Mouse (Mus musculus) erythroblast, embryonic 14.5 days (primary cell): Measurements from ENCODE around the gene Btnl10. TPM values are rescaled to one million over a fixed set of nuclear protein-coding genes. Genes with fewer than 3 reads are reported as not detected.

ENCODE experiments used
- H3K27me3 ChIP-seq: 2 replicates; pipeline ENCODE4 v1.6.1; 2012; ENCODE audit warnings: inconsistent platforms; ENCODE audit not compliant: control insufficient read depth
- H3K36me3 ChIP-seq: 2 replicates; pipeline ENCODE4 v1.6.1; 2012; ENCODE audit warnings: mild to moderate bottlenecking, inconsistent platforms; ENCODE audit not compliant: control insufficient read depth
- H3K4me1 ChIP-seq: 2 replicates; pipeline ENCODE4 v1.6.1; 2012; ENCODE audit warnings: inconsistent platforms; ENCODE audit not compliant: control insufficient read depth
- H3K4me3 ChIP-seq: replicated peaks from 2 replicates; pipeline ENCODE3; 2012; ENCODE audit warnings: moderate library complexity, mild to moderate bottlenecking, inconsistent platforms
- H3K9me3 ChIP-seq: 2 replicates; pipeline ENCODE4 v1.6.1; 2012; ENCODE audit warnings: low read length, inconsistent platforms, mixed read lengths; ENCODE audit not compliant: control insufficient read depth
- GATA1 ChIP-seq: IDR thresholded peaks from 2 replicates; pipeline ENCODE4 v1.6.1; 2012; ENCODE audit warnings: low read length, inconsistent platforms, mixed read lengths
- TAL1 ChIP-seq: IDR thresholded peaks from 3 replicates; pipeline ENCODE4 v1.6.1; 2012; ENCODE audit warnings: low read length, inconsistent platforms, mixed read lengths
- polyA plus RNA-seq: library from polyadenylated mRNA; stranded (reverse); fragments of >175 nt; gene quantifications from 2 replicates; pipeline ENCODE4 v1.2.3, GENCODE M21; 2012

Gene Btnl10
- 3.0 and 3.5 TPM in 2 replicates for polyA plus RNA-seq

DNA sequence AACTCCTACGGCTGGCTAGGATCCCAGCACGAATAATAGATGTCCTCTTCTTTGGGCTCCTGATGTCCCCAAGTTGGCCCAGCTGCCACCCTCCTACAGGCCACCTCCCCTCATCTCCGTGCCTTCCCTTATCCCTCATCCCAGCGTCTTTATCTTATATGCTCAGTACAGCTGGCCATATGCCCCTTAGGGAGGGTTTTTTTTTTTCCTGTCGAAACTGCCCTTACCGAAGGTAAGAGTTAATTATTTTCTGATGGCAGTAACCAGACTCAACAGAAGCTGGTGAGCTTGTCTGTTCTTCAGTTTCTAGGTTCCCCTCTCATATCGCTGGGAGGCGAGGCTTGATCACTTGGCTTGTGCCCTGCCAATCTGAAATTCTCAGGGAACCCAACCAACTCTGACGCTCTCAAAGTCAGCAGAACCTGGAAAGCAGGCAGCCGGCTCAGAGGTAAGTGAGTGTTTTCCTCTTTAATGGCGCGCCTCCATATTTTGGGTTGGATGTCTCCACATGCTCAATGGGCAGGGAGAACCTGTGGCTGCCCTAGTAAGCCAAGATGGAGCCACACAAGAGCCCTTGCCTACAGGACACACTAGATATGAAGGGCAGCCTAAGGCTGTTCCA, at the start of gene Btnl10:
TSS of gene Btnl10 (plus strand) at position 164 of the 622 bp plus-strand sequence.
- Histone ChIP-seq H3K36me3 (peaks cover 47% of the 10 kb centered on the region), H3K27me3 (0 out of 2 replicates have a peak, but pooled peaks cover 2% of the 10 kb centered on the region), H3K4me3 (peak within 1 kb of the TSS; percentile 81), H3K9me3 (no peaks in the 10 kb centered on the region), H3K4me1 (peaks cover 89% of the 10 kb centered on the region)
- TF ChIP-seq GATA1 (peak; percentile 70), TAL1 (peak; percentile 75)

DNA sequence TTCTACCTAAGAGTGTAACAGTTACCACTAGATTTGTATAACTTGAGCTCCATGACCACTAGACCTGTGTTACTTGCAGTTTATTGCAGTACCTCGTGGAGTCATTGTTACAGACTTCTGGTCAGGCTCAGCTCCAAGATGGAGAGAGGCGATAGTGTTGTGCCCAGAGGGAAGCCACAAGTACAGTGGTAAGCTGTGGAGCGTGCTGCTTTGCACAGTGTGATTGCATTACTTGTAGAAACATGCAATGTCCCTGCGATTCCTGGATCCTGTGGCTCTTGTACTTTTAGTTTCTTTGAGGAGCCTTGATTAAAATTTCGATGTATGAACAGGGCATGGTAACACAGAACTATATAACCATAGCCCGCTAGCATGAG, 49.8 kb upstream of the Btnl10 start:
- peak overlapping the region; percentile 92 for H3K4me3 ChIP-seq
- no peak for TF ChIP-seq TAL1
- no peak for TF ChIP-seq GATA1
- H3K27me3 ChIP-seq: no peaks in the 10 kb centered on the region
- H3K4me1 ChIP-seq: peaks cover 27% of the 10 kb centered on the region
- H3K36me3 ChIP-seq: peaks cover 29% of the 10 kb centered on the region
- no peaks in the 10 kb centered on the region for H3K9me3 ChIP-seq

DNA sequence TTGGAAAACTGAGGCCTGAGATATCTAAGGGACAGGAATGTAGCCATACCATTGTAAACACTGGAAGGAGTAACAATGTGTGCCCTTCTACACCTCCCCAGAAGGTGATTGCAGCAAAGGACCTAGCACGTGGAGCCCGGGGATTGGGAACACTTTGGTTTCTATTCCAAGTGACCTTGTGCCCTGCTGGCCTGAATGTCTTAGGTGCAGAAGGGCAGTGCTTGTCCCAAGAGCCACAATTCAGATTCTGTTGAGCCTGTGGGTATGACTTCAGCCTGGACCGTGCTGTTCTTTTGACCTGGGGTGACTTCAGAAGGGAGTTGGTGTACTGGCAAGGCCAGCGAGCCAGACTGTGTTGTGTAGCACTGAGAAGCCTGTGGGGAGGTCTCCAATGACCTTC, 46.7 kb upstream of the Btnl10 start:
- Histone ChIP-seq H3K4me1 (peaks cover 27% of the 10 kb centered on the region), H3K9me3 (no peaks in the 10 kb centered on the region), H3K4me3 (no peak overlapping the region), H3K36me3 (peaks cover 35% of the 10 kb centered on the region), H3K27me3 (no peaks in the 10 kb centered on the region)
- TF ChIP-seq TAL1: no peak
- TF ChIP-seq GATA1: no peak

DNA sequence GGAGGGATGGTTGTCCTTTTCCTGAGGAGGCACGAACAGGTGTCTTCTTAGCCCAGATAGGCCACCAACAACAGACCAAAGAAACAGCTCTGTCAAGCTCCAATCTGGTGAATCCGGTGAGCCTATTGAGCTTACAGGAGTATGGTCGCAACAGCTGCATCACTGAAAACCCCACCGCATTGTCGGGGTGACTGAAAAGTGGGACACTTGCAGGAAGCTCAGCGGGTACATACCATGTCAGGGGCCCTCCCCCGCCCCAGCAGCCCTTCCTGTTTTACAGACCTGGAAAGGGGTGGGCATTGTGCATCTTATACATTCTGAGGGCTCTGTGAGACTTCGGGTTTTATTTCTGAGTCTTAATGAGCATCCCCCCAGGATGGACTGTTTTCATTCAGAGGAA, 34.0 kb upstream of the Btnl10 start:
- peaks cover 54% of the 10 kb centered on the region for H3K36me3 ChIP-seq
- H3K27me3 ChIP-seq: no peaks in the 10 kb centered on the region
- TF ChIP-seq GATA1 (no peak), TAL1 (no peak)
- no peaks in the 10 kb centered on the region for H3K9me3 ChIP-seq
- no peak overlapping the region for H3K4me3 ChIP-seq
- H3K4me1 ChIP-seq: no peaks in the 10 kb centered on the region

DNA sequence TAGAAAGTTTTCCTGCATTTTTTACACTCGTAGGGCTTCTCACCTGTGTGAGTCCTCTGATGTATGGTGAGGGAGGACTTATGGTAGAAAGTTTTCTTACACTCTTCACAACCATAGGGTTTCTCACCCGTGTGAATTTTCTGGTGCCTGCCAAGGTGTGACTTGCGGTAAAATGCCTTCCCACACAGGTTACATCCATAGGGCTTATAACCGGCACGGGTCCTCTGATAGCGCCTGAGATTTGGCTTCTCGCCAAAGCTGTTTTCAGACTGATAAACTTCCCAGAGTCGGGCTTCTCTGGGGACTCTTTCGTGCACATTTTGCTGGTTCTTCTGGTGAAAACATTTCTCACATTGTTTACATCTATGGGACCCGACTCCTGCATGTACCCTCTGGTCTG, 27.2 kb upstream of the Btnl10 start:
- Histone ChIP-seq H3K36me3 (peaks cover 84% of the 10 kb centered on the region), H3K27me3 (no peaks in the 10 kb centered on the region), H3K4me1 (no peaks in the 10 kb centered on the region)

DNA sequence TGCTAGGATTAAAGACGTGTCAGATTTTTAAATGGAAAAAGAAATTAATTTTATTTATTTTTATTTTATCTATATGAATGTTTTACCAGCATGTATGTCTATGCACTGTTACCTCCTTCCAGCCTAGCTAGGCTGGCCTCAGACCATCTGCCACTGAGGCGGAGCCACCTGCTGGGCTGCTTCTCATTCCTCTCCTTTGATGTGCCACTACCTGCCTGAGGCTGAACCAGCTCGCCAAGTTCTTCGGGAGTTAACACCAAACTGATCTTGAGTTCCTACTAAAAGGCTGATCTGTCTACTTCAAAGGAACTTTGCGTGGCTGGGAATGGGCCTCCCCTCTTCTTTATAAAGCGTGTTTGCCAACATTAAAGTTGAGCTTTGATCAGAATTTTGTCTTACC, 23.3 kb upstream of the Btnl10 start:
- peaks cover 9% of the 10 kb centered on the region for H3K4me1 ChIP-seq
- H3K4me3 ChIP-seq: no peak overlapping the region
- H3K9me3 ChIP-seq: peaks cover 14% of the 10 kb centered on the region
- H3K27me3 ChIP-seq: no peaks in the 10 kb centered on the region
- TF ChIP-seq GATA1: no peak
- no peak for TF ChIP-seq TAL1
- peaks cover 96% of the 10 kb centered on the region for H3K36me3 ChIP-seq

More for the DNA sequence above, 27.2 kb upstream of the Btnl10 start:
- Histone ChIP-seq H3K9me3 (peaks cover 14% of the 10 kb centered on the region), H3K4me3 (no peak overlapping the region)
- TF ChIP-seq TAL1: no peak
- TF ChIP-seq GATA1: no peak

DNA sequence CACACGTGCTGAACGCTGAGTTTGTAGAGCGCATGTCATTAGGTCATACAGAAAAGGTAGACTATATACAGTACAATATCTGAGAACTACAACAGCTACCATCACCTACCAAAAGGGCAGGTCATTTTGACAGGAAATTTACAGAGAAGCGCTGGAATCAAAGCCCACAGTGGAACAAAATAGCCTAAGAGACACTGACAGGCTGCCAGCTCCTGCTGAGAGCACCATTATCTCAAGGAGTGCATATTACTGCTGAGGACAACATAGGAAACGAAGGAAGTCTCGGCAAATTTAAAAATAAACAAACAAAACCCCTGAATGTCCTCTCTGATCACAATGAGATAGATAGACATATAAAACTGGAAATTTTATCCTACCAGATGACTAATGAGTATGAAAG, 20.2 kb upstream of the Btnl10 start:
- no peak for TF ChIP-seq TAL1
- no peak for TF ChIP-seq GATA1
- Histone ChIP-seq H3K4me1 (peaks cover 33% of the 10 kb centered on the region), H3K4me3 (no peak overlapping the region), H3K36me3 (peaks cover 95% of the 10 kb centered on the region), H3K9me3 (no peaks in the 10 kb centered on the region), H3K27me3 (no peaks in the 10 kb centered on the region)

DNA sequence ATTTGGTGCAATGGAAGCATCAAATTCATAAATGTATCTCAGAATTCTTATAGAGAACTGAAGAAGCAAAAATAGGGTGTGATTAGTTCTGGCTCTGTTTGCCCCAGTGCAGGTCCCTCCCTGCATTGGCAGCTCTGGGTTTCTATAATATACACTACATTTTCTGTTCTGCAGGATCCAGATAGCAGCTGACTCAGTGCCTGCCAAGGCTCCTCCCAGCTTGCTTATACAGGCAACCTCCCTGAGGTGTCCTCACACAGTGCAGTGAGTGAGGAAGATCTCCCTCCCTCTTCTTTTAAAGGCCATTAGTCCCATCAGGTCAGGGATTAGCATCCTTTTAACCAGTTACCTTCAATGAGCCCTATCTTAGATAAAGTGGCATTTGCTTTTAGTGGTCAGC, 16.6 kb upstream of the Btnl10 start:
- TF ChIP-seq TAL1: no peak
- TF ChIP-seq GATA1: no peak
- H3K27me3 ChIP-seq: no peaks in the 10 kb centered on the region
- peaks cover 67% of the 10 kb centered on the region for H3K36me3 ChIP-seq
- H3K9me3 ChIP-seq: 0 out of 2 replicates have a peak, but pooled peaks cover 3% of the 10 kb centered on the region
- H3K4me1 ChIP-seq: peaks cover 62% of the 10 kb centered on the region
- H3K4me3 ChIP-seq: peak overlapping the region; percentile 42

DNA sequence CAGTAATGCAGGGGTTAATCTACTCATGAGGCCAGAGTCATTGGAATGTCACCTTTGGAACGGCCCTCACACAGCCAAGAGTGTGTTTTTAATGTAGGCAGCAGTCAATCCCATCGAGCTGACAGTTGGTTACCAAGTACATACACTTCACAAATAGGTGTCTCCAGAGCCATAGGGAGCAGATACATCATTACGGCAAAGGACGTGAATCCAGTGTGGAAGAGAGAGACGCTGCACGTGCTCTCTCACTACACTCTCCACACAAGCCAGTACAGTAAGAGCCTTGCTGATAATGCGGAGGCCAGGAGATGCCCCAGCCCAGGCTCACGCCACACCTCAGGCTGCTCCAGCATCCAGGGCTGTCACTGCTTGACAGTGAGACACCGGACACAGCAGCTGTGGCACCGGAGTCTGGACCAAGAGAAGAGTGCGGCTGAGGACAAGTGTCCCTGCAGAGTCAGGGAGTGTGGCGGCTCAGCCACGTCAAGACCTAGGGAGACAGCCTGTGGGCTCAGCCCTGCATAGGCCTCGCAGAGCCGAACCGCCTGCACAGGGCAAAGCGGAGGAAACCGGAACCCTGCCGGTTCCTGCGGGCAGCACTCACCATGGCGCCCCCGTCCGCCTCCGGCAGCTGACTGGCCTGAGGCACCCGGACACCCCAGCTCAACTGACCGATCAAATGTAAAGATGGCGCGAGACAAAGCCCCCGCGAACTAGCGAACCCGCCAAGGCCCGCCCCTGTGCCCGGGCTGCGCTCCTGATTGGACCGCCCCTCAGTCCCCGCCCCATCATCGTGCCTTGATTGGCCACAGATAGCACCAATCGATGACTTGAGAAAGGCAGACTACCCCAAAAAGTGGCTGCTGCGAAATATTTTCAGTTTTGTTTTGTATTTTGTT, 13.9 kb upstream of the Btnl10 start, which contains the start of gene Zfp39:
TSS of gene Zfp39 (minus strand) at position 715 of the 899 bp plus-strand sequence.
- peaks cover 42% of the 10 kb centered on the region for H3K36me3 ChIP-seq
- TF ChIP-seq TAL1: no peak
- TF ChIP-seq GATA1: peak; percentile 38; the same call in 1 of the 2 replicates
- H3K9me3 ChIP-seq: 0 out of 2 replicates have a peak, but pooled peaks cover 3% of the 10 kb centered on the region
- no peaks in the 10 kb centered on the region for H3K27me3 ChIP-seq
- H3K4me3 ChIP-seq: peak within 1 kb of the TSS; percentile 68
- peaks cover 54% of the 10 kb centered on the region for H3K4me1 ChIP-seq
